Mouse (Mus musculus) retina, embryonic 14.5 days (tissue): ENCODE results near the gene Bmp6.
A peak's percentile ranks its signal among the peaks of the same experiment; 100 is the strongest.

ENCODE experiments used
- DNase-seq: peaks from one replicate; pipeline ENCODE4 v3.0.0-alpha.2; 2015; ENCODE audit warnings: low spot score

Bmp6 gene

GRCm38 (mm10) chr13:38513921-38514320, 169.0 kb downstream of the Bmp6 start:
- no peak for DNase-seq

GRCm38 (mm10) chr13:38515431-38515830, 170.5 kb downstream of the Bmp6 start:
- no peak for DNase-seq

GRCm38 (mm10) chr13:38515845-38516244, 170.9 kb downstream of the Bmp6 start:
- DNase-seq: no peak

GRCm38 (mm10) chr13:38516582-38516981, 171.7 kb downstream of the Bmp6 start:
- no peak for DNase-seq

DNA sequence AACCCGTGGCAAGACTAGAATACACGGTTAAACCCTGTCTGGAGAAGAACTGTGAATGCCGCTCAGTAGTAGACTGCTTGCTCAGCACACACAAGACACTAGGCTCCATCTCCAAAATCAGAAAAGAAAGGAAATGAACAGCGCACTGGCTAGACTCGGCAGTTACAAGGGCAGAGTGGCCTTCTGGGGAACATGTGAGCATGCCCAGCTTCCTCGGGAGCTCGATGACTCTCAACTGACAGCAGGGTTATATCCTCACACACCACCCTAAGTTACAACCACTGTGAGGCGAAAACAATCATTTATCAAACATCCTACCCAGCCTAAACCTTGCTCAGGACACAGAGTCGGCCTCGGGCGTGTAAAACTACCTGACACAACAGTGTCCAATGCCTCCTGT, 175.4 kb downstream of the Bmp6 start:
- DNase-seq: no peak

DNA sequence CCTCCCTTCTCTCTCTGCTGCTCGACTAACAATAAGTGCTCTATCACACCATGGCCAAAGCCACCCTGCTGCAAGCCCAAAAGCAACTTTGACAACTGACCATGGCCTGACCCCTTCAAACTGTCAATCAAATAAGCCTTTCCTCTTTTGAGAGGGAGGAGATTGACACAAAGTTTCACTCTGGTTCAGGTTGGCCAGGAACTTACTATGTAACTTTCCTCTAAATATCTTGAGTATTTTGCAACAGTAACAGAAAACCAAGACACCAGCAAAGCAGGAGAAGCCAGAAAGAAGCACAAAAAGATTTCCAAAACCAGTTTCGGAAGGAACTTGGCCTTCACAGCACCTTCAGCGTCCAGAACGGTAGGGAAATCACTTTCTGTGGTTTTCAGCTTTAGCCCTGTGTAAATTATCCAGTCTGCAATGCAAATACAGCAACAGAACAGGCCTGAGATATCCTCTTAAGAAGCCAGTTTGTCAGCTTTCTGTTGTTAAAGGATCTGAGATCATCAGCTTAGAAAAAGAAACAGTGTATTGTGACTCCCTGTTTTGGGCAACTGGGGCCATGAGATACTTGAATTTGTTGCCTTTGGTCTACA, 177.2 kb downstream of the Bmp6 start:
- no peak for DNase-seq

- DNase-seq: no peak
These were observed 178.3 kb downstream of the Bmp6 start for GRCm38 (mm10) chr13:38523231-38523630.

- no peak for DNase-seq
These were observed 180.4 kb downstream of the Bmp6 start for GRCm38 (mm10) chr13:38525261-38525660.

DNA sequence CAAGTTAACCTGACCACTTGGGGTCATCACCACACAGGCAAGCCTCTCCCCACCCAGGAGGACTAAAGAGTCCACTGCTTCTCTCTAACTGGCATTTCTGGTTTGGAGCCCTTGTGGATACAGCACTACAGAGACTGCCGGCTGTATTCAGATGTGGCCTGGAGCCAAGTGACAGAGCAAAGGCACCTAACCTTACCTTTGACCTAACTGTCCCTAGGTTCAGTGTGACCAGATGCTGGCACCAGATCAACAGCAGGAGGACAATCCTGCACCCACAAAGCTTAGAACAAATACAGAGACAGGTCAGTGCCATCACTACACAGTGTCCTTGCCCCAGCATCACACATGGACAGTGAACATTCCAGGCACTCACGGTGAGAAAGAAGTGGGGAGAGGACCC, 181.2 kb downstream of the Bmp6 start:
- no peak for DNase-seq

DNA sequence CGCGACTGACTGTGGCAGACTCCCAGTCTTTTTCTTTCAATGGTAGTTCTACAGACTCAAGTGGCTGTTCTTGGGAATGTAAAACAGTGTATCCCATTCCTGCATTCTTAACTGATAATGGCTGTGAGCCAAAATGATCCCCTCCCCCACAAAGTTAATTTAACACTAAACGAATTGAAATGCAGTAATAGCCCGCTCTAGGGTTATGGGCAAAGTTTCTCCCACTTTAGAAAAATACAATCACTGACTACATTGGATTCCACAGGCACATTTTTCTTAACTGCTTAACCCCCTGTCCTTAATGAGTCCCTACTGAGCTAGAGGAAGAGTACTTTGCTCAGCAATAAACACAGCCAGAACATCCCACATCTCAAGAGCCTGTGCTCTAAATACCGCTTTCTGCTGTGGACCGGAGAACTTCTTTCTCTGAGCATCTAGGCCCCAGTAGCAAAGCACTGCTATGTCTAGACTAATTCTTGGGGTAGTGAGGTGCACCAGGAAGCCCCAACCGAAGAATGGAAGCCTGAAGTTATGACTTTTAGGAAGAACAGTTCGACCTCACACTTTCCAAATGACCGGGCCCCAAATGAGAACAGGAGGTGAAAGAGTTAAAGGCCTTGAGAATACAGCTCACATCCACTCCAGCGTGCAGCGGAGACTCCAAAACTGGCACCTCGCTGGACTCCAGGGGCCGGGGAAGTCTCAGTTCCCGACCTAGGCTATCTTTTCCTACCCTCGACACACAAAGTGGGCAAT, 182.3 kb downstream of the Bmp6 start:
- peak; percentile 37 for DNase-seq

DNA sequence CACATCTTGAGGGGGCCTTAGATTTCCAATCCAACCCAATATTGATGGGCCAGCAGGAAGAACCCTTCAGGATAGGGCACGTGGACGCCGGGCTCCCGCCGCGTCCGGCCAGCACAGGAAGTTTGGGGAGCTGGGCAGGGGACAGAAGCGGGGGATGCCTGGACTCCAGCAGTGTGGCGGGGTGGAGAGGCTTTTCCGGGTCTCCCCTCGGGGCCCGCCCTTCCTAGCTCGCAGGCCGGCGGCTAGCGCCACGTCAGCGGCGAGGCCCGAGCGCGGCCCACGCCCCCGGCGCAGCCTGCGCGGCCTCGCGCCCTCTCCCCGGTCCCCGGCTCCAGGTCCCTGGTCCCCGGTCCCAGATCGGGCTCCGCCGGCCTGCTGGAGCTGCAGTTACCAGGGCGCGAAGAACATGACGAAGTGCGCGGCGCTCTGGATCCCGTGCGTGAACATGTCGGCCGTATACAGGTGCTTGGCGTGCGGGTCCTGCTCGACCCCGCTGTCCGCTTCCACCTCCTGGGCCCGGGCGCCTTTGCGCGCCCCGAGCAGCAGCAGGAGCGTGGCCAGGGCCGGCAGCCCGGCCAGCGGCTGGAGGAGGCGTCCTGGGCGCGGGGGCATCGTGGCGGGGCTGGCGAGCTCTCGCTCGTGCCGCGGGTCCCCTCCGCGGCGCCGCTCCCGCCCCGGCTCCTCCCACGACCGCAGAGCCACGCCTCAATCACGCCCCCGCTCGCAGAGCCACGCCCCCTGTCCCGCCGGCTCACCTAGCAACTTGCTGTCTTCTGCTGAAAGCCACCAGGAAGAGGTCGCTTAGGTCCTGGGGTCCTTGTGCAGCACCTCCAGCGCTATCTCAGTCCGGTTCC, 183.1 kb downstream of the Bmp6 start:
- DNase-seq: peak; percentile 87

DNA sequence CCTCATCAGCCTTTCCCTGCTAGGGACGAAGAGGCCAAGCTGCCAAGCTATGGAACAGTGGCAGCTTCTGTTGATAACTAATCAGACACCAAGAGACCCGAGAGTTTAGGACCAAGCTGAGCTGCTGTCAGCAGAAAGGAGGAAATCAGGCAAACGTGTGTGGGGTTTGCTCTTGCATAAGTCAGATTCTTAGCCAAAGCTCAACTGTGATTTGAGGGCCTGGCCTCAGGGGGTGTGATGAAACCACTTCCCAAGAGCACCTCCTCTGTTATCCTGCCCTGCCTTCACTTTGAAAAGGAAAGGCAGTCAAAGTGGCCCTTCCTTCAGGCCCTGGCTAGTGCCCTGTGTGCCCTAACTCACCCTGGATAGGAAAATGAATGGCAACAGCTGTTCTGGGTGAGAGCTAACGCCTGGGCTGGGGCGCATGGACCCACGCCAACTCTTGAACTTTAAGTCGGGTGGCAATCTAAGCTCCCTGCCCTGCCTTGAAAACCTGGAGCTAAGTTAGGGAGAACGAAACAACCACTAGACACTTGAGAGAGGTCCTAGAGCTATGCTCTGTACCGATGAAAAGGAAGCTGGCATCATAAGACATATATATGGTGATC, 183.9 kb downstream of the Bmp6 start, which contains the start of gene Txndc5:
TSS of gene Txndc5 (minus strand) at position 138 of the 608 bp plus-strand sequence.
- no peak for DNase-seq

DNA sequence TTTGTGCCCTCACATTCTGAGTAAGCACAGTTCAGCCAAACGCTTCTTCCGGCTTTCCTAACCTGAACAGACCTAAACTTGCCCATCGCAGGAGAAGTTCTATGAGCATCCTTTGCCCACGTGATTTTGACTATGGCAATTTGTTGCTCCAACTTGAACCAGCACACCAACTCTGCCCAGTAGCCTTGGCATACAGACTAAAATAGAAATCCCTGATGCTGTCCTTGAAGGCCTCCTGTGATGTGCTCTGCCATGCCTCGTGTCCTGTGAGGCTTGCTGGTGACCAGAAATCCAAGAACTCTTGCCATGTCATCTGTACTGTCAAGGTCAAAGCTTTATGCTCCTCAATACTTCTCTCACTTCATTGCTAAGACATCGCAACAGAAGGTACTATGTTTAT, 184.7 kb downstream of the Bmp6 start:
- DNase-seq: no peak

DNA sequence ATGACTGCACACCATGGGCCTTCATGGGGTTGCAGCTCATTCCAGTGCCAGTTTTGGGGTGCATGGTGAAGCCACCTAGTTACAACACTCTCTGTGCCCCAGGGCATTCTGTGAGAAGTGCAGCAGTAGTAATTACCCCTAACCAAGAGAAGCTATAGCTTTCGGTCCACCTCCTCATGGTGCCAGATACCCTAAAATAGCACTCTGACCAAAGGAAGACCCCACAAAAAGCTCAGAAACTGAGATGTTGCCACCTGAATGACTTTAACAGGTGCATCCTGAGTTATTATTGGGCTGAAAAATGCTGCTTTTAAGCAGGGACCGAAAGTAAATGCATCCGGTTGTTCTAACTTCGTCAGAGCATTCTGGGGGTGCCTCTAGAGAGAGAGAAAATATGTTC, 186.6 kb downstream of the Bmp6 start:
- no peak for DNase-seq

- DNase-seq: no peak
These were observed 188.6 kb downstream of the Bmp6 start for GRCm38 (mm10) chr13:38533461-38533860.

DNA sequence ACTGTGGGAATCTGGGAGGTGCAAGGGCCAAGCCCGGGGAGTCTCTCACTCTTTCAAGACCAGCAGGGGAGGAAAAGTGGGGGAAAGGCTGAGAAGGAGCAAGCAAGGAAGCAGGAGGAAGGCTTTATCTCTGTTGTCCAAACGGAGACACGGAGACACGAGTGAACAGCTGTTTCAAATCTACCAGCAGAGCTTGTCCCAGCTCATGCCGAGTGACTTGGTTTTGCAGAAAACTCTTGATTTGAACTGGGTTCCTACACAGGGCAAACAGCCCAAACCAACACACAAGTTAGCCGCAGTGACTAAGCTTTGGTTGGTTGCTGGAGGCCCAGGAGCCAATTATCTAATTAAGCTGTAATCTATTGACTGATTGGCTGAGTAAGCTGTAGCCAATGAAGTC, 189.1 kb downstream of the Bmp6 start:
- no peak for DNase-seq

GRCm38 (mm10) chr13:38534731-38535130, 189.8 kb downstream of the Bmp6 start:
- DNase-seq: no peak

GRCm38 (mm10) chr13:38537521-38537920, 192.6 kb downstream of the Bmp6 start:
- no peak for DNase-seq

- DNase-seq: no peak
These were observed 194.4 kb downstream of the Bmp6 start for GRCm38 (mm10) chr13:38539192-38539900.

DNA sequence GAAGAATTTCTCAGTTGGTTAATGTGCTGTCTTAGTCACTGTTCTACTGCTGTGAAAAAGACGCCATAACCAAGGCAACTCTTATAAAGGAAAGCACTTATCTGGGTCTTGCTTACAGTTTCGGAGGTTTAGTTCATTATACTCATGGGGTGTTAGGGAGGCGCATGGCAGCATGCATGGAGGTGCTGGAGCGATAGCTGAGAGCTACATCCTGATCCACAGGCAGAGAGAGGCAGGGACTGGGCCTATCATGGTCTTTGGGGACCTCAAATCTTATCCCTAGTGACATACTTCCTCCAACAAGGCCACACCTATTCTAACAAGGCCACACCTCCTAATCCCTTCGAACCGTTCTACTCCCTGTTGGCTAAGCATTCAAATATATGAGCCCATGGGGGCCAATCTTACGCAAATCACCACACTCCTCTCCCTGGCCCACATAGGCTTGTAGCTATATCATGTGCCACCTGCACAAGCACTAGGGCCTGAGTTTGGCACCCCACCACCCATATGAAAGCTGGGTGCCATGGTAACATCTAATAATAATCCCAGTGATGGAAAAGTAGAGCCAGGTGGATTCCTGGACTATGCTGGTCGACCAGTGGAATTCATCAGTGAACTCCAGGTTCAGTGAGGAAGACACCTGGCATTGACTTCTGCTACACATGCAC, 198.7 kb downstream of the Bmp6 start:
- no peak for DNase-seq

DNA sequence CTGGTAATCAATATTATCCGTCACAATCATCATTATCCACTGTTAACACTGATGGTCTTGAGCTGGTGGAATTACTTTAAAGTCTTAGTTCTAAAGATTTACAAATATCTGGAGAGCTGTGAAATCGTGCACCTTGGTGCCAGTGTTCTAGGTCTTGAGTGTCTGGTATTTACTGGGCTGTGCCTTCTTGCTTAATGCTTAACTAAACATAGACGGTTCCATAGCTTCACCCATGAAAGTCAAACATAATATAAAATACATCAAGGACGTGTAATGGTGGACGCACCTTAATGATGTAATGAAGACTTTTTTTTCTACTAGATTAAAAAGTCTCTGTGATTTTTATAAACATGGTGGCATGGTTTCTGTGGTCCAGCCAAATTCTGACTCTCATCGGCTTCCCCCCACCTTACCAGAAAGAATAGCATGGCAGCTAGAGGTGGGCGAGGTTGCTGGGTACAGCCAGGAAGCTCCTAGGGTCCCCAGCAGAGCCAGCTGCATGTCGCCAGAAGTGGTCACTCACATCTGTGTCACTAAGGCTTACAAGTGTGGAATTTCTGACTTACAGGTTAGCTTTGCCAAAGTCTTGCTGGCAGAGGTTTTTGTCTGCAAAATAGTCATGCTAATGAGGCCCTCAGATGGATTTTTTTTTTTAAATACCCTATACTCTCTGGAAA, 200.0 kb downstream of the Bmp6 start:
- no peak for DNase-seq
